Mouse (Mus musculus) gastrocnemius, postnatal 4 days (tissue): ENCODE results near the gene Sumo1. TPM values are rescaled to one million over a fixed set of nuclear protein-coding genes. Genes with fewer than 3 reads are reported as not detected.
"Not testable (repeated sequence)": the region's sequence is repeated elsewhere in the genome, so short reads cannot be mapped to it uniquely, and the experiment has no call there.

Experiments used
- DNase-seq, 2 experiments: peaks; one replicate each; pipeline ENCODE4 v3.0.0; 2021 to 2022; ENCODE audit warnings: low spot score in 2 of 2, mixed read lengths in 2 of 2
- long read RNA-seq, 2 experiments: library from polyadenylated mRNA; stranded (forward); transcript quantifications; one replicate each; pipeline ENCODE4 v2.0.0; 2021
- total RNA-seq, 2 experiments: library from RNA; stranded (reverse); gene quantifications; 2 replicates each; pipeline ENCODE4 v1.2.3; 2021

Gene Sumo1
- total RNA-seq: 10 to 100 TPM; 87.3 to 97.7 TPM
- long read RNA-seq, experiment 1, transcript Sumo1-201 (5 exons, 1,215 nt): major isoform, 162 of 214 reads
- long read RNA-seq, experiment 1, partial matches to known transcripts: 44 of 214 reads
- long read RNA-seq, experiment 1, other reads (novel, unspliced or antisense): 8 of 214 reads
- long read RNA-seq, experiment 2, transcript Sumo1-201 (5 exons, 1,215 nt): major isoform, 122 of 140 reads
- long read RNA-seq, experiment 2, partial matches to known transcripts: 12 of 140 reads
- long read RNA-seq, experiment 2, other reads (novel, unspliced or antisense): 6 of 140 reads

DNA sequence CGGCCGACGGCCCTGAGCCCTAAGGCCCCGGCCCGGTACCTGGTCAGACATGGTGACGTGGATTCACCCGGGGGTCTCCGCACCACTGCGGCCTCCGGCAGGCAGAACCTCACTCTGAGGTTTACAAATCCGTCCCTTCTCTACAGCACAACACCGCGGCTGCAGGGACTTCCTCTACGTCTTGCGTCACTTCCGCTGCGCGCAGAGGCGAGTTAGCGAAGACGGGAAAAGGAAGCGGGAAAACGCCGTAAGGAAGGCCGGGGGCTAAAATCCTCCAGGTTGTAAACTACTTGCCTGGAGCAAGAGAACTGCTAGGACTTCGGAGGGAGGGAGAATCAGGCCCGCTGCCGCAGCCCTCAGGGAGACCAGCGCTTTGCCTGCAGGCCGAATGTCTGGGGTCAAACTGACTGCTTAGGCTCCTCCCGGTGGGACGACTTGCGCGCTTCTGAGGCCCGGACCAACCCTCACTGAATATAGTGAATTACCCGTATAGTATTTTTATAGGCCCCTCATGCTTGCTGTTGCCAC, at the start of gene Sumo1:
Gene Sumo1, minus strand, starts transcription at position 194 of the 528 bp plus-strand sequence.
- DNase-seq: peak; percentile 65 to 90

GRCm38 (mm10) chr1:59719900-59720299, 49.3 kb upstream of the Sumo1 start:
- DNase-seq: no peak

GRCm38 (mm10) chr1:59701766-59702165, 31.1 kb upstream of the Sumo1 start:
- DNase-seq: no peak

DNA sequence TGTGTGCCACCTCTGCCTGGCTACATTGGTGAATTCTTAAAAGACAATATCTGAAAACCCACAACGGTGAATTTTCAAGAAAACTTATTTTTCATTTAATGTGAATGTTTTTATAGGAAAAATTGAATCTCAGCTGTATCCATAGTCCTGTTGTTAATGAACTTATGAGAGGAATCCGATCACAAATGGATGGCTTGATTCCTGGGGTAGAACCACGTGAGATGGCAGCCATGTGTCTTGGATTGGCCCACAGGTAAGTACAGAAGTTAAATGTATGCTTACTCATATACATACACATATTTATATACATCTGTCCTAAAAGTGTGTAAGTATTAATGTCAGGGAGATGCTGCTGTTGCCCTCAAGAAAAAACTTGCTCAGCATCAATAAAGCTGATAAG, 27.6 kb upstream of the Sumo1 start:
- DNase-seq: no peak

DNA sequence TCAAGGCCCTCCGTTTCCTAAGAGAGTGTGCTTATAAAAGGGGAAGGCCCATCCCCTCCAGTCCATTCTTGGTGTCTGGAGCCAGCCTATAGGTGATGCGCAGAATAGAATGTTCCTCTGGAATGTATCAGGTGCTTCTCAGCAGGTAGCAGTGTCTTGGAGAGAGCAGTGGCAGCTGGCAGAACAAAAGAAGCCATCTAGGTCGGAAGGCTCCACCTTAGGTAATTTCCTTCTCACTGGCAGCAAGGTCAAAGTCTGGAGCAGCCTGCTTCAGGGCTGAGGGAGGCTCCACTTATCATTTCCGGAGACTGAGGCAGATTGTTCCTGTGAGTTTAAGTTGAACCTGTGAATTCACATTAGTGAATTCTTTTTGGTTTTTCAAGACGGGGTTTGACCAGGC, 27.1 kb upstream of the Sumo1 start:
- no peak for DNase-seq

DNA sequence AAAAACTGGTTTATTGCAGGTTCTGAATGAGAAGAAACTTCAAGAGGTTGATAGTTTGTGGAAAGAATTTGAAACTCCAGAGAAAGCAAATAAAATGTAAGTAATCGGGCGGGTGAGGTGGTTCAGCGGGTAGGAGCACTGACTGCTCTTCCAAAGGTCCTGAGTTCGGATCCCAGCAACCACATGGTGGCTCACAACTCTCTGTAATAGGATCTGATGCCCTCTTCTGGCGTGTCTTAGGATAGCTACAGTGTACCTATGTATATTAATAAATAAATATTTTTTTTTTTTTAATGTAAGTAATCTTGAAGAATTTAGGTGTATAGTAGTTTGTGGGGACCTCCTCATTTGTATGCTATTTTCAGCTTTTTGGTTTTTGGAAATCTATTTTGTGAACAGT, 19.8 kb upstream of the Sumo1 start:
- DNase-seq: no peak

DNA sequence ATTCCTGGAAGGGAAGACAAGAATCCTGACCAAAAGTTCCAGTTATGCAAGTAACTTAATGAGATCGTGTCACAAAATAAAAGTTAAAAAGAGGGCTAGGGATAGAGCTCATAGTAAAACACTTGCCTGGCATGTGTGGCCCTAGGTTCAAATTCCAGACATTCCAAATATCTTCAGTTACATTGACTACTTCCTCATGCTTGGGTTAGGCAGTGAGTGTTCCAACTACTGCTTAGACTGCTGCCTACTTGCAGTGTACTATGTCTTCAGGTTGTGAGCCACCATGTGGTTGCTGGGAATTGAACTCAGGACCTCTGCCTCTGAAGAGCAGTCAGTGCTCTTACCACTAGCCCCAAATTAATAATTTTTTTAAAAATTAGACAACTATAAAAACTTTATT, 16.9 kb upstream of the Sumo1 start:
- no peak for DNase-seq

- peak; percentile 52 to 83 for DNase-seq
Measured at GRCm38 (mm10) chr1:59684819-59685755, 14.5 kb upstream of the Sumo1 start, which contains the start of gene Nop58. TSS of gene Nop58 (plus strand) at chr1:59684971.

GRCm38 (mm10) chr1:59683926-59684818, 13.5 kb upstream of the Sumo1 start:
- DNase-seq: peak in 1 of 2 experiments; percentile 13

- DNase-seq: no peak
Measured at GRCm38 (mm10) chr1:59673661-59674060, 3.0 kb upstream of the Sumo1 start.

DNA sequence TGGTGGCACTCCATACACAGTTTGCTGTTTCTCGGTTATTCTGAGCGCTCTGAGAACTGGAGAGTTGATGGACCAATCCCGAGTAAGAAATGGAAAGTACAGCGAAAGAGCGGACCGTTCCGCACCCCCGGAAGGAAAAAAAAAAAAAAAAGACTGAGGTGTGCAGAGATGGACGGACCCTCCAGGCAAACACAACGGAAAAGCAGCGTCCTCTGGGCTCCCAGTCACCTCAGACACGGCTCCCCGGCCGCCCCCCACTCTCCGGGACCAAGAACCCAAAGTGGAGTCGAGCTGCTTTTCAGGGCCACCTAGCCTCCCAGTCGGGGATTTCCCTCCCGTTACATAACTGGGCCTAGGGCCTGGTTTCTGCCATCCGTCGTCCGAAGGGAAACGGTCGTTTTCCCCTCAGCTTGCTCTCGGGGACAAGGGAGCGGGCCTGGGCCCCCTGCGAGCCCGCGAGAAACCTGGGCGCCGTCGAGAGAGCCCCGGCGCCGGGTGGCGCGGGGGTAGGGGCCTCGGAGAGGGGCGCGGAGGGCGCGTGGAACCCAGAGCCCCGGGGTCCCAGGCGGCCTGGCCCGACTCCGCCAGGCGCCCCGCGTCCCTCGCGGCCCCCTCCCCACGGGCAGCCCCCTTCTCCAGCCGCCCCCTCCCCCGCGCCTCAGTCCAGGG, 538 bp downstream of the Sumo1 start:
- no peak for DNase-seq

DNA sequence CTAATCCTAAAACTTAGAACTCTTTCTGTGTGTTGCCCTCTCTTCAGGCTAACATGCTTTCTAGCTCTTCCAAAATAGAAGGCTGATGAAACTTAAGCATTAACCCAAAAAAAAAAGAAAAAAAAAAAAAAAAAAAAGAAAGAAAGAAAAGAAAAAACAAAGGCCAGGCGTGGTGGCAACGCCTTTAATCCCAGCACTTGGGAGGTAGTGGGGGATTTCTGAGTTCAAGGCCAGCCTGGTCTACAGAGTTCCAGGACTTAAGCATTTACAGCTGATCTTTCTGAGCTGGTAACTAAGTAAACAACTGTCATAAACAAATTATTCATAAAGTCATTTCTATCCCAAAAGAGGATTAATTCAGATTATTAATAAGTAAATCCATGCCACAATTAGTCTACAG, 1.8 kb downstream of the Sumo1 start:
- no peak for DNase-seq

DNA sequence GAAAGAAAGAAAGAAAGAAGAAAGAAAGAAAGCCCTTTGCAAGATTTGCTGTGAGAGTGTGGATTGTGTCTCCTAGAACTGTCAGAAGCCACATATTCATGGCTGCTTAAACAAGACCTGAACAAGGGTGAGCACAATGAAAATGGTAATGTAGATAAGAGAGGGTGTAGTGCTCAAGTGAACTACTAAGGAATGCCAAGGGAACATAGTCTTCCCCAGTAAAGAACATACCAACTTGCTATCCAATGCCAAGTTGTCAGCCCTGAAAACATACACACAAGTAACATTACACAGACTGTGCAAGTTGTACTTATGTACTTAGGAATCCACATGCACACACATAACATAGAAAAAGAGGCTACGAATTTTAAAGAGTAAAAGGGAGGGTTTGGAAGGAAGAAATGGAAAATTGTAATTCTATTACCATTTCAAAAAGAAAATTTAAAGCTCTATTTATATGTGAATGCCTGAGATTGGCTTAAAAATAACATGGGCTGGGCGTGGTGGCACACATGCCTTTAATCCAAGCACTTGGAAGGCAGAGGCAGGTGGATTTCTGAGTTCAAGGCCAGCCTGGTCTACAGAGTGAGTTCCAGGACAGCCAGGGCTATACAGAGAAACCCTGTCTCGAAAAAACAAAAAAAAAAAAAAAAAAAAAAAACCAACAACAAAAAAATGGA, 7.0 kb downstream of the Sumo1 start:
- DNase-seq: no peak

DNA sequence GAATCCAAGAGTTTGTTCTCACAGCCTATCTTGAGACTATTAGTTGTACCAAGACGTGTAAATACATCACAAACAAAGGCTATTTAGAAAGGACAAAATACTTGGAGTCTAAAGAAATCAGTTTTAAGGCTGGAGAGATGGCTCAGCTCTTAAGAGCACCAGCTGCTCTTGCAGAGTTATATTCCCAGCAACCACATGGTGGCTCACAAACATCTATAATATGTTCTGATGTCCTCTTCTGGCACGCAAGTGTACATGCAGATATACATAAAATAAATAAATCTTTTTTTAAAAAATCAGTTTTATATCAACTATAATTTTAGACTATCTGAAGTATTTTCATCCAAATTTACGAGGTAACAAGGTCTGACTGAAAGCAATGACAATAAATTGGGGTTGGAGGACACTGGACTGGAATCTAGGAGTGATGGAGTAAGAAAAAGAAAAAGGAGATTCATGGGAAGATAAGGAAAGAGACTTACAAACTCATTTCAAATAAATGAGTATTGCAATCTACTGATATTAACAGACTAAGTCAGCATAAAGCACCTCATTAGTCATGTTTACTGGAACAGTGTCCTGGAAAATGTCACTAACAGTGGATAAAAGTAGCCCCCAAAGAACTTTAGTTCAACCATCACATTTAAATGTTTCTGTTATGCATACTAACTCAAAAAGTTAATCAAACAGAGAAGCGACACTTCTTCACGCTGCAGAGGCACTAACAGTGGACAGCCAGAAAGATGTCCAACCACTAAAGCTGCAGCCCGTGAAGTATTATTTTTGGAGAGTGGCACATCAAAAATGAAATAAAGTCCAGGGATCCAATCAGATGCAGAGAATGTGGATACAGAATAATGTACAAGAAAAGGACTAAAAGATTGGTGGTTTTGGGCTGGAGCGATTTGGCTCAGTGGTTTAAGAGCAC, 14.1 kb downstream of the Sumo1 start:
- DNase-seq: no peak

GRCm38 (mm10) chr1:59653243-59653911, 17.3 kb downstream of the Sumo1 start:
- no peak for DNase-seq

- DNase-seq: no peak
Measured at GRCm38 (mm10) chr1:59651201-59651819, 19.3 kb downstream of the Sumo1 start.

GRCm38 (mm10) chr1:59646502-59646901, 24.1 kb downstream of the Sumo1 start:
- DNase-seq: not testable (repeated sequence)

- DNase-seq: no peak
Measured at GRCm38 (mm10) chr1:59642488-59642887, 28.1 kb downstream of the Sumo1 start.
